Mouse (Mus musculus) kidney, adult 18-20 months (tissue): ENCODE measurements around the gene Fto.
A peak's percentile ranks its signal among the peaks of the same experiment; 100 is the strongest.

Source experiments
- DNase-seq: peaks from one replicate; pipeline ENCODE4 v3.0.0; 2021

Gene Fto

DNA sequence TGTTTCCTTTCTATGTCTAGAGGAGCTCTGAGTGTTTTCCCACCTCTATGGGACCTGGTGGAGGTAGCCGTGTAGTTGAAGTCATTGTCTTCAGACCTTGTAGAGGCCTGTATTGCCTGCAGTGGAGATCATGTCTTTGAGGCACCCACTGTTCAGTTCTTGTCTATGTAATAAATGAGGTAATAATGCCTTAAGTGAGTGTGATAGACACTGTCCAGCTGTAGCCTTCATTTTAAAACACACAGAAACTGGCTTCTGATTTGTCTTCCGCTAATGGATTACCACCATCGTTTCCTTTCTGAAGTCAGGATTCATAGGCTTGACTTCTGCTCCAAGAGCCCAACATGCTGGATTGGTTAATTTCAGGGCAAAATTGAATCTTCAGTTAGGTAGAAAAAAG is 154.1 kb downstream of the Fto start:
- no peak for DNase-seq

GRCm38 (mm10) chr8:91467881-91468534 is 154.7 kb downstream of the Fto start:
- DNase-seq: no peak

GRCm38 (mm10) chr8:91469441-91469840 is 156.1 kb downstream of the Fto start:
- no peak for DNase-seq

DNA sequence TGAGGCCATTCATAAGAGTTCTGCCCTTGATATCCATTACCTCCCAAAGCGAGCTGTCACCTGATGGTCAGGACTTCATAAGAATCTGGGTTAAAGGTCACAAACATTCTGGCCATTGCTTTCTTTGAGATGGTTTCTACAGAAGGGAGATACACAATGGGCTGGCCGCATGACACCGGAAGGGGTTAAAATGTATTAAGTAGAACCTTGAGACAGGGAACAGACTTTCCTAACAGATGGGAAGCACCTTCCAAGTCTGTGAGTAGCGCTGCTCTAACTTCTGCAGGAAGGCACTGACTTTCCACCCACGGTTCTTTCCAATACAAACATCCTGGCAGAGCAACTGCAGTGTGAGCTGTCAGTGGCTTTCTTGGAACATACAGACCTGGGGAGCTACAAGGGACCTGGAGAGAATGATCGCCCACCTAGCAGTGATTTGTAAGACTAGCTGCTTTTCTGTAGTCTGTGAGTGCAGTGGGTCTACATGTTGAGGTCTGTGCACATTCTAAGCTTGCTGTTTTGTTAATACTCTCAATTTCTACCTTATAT is 161.5 kb downstream of the Fto start:
- no peak for DNase-seq

DNA sequence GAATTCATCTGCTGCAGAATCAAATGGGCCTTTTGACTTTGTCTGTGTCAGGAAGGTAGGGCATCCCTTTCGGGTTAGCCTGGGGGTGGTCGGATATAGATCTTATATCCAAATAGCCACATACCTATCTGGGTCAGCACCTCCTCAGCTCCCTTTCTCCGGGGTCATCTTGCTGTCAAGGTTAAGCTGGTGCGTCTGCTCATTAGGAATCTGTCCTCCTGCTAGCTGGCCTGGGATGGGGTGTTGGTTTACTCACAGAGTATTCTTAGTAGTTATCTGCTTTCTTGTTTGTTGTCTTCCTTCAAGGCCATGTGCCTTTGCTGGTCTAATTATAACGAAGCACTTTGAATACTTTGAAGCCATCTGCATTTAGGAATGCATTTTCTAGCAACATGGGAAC is 163.7 kb downstream of the Fto start:
- no peak for DNase-seq

- no peak for DNase-seq
Measured at GRCm38 (mm10) chr8:91477471-91477870, 164.1 kb downstream of the Fto start.

- DNase-seq: no peak
Measured at GRCm38 (mm10) chr8:91482511-91482910, 169.2 kb downstream of the Fto start.

GRCm38 (mm10) chr8:91486394-91486793 is 173.1 kb downstream of the Fto start:
- DNase-seq: no peak

DNA sequence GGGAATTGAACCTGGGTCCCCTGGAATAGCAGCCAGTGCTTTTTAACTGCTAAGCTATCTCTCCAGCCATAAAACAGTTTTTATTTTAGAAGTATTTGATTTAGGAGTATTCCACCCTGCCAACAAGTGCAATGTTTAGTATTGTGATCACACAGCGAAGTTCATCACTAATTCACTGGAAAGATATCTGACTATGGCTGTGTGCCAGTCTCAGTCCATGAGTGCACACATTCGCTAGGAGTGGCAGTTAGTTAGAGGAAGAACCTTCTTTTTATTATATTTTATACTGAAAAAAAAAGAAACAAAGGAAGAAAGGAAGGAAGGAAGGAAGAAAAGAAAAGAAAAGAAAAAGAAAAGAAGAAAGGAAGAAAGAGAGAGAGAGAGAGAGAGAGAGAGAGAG is 174.1 kb downstream of the Fto start:
- DNase-seq: no peak

- DNase-seq: peak; percentile 69
Measured at GRCm38 (mm10) chr8:91488086-91488783, 174.9 kb downstream of the Fto start.

GRCm38 (mm10) chr8:91488784-91489450 is 175.6 kb downstream of the Fto start:
- no peak for DNase-seq

GRCm38 (mm10) chr8:91490065-91490464 is 176.7 kb downstream of the Fto start:
- no peak for DNase-seq

DNA sequence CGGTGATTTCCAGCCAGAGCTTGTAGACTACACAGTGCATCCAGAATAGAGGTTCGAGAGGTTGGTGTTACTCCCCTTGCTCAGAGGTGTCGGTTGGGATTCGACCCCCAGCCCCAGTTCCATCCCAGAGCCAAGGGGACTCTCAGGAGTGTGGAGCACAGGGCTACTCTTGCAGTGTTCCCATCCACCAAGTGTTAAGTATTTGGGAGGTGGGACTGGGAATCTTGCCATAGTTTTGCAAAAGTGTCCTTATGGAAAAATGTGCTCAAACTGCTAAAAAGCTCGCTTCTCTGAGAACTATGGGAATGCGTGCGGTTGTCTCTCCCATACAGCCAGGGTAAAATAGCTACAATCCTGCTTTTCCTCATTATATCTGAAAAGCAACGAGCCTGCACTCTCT is 180.0 kb downstream of the Fto start:
- no peak for DNase-seq

- DNase-seq: no peak
Measured at GRCm38 (mm10) chr8:91494501-91495259, 181.4 kb downstream of the Fto start.

DNA sequence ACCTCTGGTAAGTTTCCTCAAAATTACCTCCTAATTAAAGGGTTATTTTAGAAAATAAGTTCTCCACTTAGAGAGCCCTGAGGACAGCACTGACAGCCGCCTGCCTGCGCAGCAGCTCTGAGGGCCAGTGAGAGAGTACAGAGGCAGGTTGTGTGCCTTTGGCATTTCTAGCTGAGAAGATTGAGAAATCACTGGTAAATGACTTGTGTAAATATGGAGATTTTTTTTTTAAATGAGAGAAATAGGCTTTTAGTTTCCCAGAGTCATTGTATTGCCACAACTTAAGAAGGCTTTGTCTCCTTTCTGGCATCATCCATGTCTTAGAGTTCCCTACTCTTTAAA is 181.9 kb downstream of the Fto start:
- DNase-seq: no peak

DNA sequence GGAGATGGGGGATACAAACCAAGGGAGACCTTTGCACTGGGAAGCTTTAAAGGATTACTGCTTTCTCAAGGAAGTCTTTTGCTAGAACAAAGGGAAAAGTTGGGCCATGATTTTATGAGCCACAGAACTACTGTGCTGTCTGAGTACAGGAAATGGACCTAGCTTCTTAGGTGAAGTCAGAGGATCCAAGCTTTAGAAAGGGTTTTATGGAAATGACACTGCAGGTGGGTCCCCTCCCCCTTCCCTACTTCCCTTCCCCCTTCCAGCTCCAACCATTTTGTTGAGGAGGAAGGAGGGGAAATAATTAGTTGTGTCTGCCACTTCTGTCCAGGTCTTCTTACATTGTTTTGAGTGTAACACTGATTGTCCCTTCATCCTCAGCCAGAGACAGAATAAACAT is 182.7 kb downstream of the Fto start:
- DNase-seq: no peak

DNA sequence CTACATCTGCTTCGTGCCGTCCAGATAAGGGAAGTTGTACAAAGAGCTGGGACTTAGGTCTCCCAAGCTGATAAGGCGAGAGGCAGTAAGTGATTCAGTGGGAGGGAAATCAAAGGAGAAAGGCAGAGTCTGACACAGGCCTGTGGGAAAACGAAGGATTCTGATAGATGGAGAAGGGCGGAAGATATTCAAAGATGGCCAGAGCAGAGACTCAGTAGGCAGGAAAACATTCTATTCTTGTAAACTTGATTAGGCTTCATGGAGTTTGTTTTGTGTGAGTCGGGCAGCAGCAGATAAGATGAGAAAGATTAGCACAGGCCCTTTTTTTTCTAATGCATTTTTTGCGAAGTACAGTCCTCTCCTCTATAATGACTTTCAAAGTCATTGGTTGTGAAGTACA is 183.6 kb downstream of the Fto start:
- DNase-seq: no peak

DNA sequence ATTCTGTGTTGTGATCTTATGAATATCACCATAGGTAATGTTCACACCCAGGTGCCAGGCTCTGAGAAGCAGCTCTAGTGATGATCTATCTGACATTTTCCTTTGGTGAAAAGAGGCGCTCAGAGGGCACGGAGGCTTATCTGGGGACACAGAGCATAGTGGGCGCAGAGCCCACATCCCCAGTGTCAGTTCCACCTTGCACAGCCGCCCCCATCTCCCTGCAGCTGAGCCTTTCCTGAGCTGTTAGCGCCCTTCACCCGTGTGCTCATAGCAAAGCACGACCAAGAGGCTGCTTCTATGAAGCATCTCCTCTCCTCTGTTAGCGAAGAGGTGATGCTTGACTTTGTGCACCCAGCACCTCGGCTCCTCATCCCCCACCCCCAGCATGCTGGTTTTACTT is 185.3 kb downstream of the Fto start:
- no peak for DNase-seq

DNA sequence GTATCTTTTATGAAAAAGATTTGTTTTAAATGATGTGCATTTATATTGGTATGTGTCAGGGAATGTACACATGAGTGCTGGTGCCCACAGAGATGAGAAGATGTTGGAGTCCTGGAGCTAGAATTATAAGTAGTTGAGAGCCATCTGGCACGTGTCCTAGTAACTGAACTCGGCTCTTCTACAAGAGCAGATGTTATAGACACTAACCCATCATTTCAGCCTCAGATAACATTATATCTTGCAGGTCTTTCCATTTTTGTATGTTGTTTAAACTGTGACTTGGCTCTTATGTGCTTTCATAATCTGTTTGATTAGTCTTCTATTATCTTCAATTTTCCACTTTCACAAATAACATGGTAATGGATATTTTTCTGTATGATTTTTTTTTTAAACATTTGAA is 186.0 kb downstream of the Fto start:
- no peak for DNase-seq

DNA sequence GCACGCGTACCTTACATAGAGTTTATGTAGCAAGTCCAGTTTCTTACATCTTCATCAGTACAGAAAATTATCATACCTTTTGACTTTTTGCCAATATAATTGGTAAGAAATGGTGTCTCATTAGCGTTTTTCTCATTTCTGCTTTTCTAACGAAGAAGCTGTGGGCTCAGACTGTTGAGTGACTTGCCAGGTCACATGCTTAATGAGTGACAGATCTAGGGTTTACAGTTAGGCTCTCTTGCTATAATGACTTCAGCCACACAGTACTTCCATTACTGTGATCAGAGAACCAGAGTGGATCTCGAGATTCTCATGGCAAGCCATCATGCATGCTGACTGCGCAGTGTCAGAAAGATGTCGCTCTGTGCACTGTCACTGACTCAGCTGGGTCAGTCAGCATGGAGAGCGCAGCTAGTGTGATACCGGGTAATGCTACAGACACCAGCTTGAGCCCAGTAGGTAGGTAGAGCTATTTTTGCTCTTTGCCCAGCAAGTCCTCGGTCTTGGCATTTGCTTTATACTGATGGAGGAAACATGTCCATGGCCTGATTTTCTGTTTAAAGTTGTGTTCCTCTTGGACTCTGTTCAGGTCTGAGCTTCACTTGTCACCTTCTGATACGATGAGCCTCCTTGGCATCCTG is 188.8 kb downstream of the Fto start:
- no peak for DNase-seq

DNA sequence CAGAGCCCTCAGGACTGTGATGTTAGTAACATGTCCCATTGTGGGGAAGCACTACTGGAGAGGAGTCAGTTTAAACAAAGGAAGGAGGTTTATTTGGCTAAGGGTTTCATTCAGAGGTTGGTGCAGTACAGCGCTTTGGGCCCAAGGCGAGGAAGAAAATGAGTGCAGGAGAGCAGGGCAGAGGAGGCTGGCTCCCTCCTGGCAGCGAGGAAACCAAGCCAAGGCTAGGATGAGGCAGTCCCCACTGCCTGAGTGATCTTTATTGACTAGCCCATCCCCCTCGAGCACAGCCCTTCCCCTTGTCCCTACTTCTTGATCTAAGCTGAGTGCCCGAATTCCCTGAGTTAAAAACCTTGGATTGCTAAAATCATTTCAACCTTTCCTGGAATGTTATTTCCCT is 189.5 kb downstream of the Fto start:
- DNase-seq: no peak

DNA sequence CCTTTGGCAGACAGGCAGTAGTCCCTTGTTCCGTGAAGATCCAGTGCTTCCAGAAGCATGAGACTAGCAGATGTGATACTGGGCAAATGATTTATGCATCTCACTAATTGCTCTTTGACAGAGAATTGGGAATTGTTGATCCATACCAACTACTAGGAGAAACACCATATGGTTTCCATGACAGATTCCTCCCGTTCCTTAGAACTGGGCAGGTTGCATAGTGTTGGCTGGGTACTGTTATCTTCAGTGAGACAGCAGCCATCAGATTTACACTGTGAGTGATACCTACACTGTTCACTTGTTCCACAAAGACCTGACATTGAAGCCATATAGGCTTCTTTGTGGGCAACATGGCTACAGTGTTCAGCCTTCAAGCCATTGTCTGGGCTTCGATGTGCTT is 191.0 kb downstream of the Fto start:
- no peak for DNase-seq

DNA sequence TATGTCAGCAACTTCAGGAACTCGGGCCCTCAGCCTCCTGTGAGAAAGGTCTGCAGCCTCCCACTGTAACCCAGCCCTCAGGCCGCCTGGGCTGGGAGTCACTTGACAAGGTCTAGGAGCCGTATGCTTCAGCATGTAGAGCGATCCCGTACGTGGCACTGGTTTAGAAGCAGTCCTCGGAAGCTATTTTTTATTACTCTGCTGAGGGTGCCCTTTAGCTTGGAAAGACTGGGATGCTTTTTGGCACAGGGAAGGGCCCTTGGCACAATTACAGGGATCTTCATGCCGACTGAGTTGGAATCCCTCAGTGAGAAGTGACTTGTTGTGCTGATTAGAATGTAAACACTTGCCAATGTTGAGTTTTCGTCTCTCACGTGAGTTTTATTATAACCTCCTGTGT is 191.6 kb downstream of the Fto start:
- DNase-seq: peak; percentile 40
